Mouse (Mus musculus) liver, embryonic 14.5 days (tissue): Measurements from ENCODE around the gene Pknox1. TPM values are rescaled to one million over a fixed set of nuclear protein-coding genes. Genes with fewer than 3 reads are reported as not detected.
"Not testable (repeated sequence)": the region's sequence is repeated elsewhere in the genome, so short reads cannot be mapped to it uniquely, and the experiment has no call there.

Experiments
- ATAC-seq: fragments of 200-750 bp; cut with Nextera tagmentation; 2 replicates; pipeline ENCODE4 v1.8.0; 2017; ENCODE audit warnings: moderate number of reproducible peaks, mild to moderate bottlenecking, moderate library complexity; ENCODE audit not compliant: insufficient read depth
- DNase-seq, 3 experiments: peaks; one replicate each; pipeline ENCODE4 v3.0.0-alpha.2; 2012 to 2013; ENCODE audit warnings: low read depth in 3 of 3, low spot score in 3 of 3
- H3K27ac ChIP-seq: fragments of 300-500 bp; sonication (generic); 2 replicates; pipeline ENCODE4 v1.5.1; 2014; ENCODE audit warnings: moderate library complexity, mild to moderate bottlenecking, control low read depth, inconsistent platforms
- H3K27me3 ChIP-seq: fragments of 300-500 bp; sonication (generic); 2 replicates; pipeline ENCODE4 v1.6.1; 2014; ENCODE audit warnings: mild to moderate bottlenecking, low read length, moderate library complexity; ENCODE audit not compliant: control insufficient read depth, insufficient read depth
- H3K36me3 ChIP-seq: fragments of 300-500 bp; sonication (generic); replicated peaks from 2 replicates; pipeline ENCODE4 v1.6.1; 2014; ENCODE audit warnings: low read depth; ENCODE audit not compliant: control insufficient read depth, insufficient read depth
- H3K4me1 ChIP-seq, 2 experiments: fragments of 200-500 bp in 1 of 2; fragments of 300-500 bp in 1 of 2; sonication (generic) in 1 of 2; replicated peaks; 2 replicates each; pipeline ENCODE4 v1.6.1; 2012 to 2014; ENCODE audit warnings: antibody characterized with exemption in 1 of 2, inconsistent platforms in 1 of 2, low read length in 1 of 2; ENCODE audit not compliant: control insufficient read depth in 2 of 2, insufficient read depth in 2 of 2
- H3K4me2 ChIP-seq: fragments of 300-500 bp; sonication (generic); 2 replicates; pipeline ENCODE4 v1.6.1; 2014; ENCODE audit warnings: low read depth, mild to moderate bottlenecking, control low read depth, moderate library complexity
- H3K4me3 ChIP-seq, 2 experiments: fragments of 200-500 bp in 1 of 2; fragments of 300-500 bp in 1 of 2; sonication (generic) in 1 of 2; 2 replicates each; pipeline ENCODE4 v1.5.1; 2012 to 2014; ENCODE audit warnings: low read depth in 2 of 2, low read length in 2 of 2, mild to moderate bottlenecking in 2 of 2, control low read depth in 1 of 2, inconsistent platforms in 1 of 2, moderate library complexity in 1 of 2; ENCODE audit not compliant: insufficient read depth in 1 of 2
- H3K9ac ChIP-seq: fragments of 300-500 bp; sonication (generic); replicated peaks from 2 replicates; pipeline ENCODE4 v1.6.1; 2014; ENCODE audit warnings: mild to moderate bottlenecking, control low read depth, moderate library complexity
- H3K9me3 ChIP-seq: fragments of 300-500 bp; sonication (generic); 2 replicates; pipeline ENCODE4 v1.6.1; 2016; ENCODE audit warnings: low read length, mixed read lengths; ENCODE audit not compliant: control insufficient read depth
- CTCF ChIP-seq: IDR thresholded peaks from 2 replicates; pipeline ENCODE4 v1.5.1; 2016; ENCODE audit warnings: antibody characterized with exemption, low read depth, control low read depth
- EP300 ChIP-seq: IDR thresholded peaks from 2 replicates; pipeline ENCODE4 v1.6.1; 2016; ENCODE audit warnings: antibody characterized with exemption, low read depth
- WGBS: fragments of 180-500 bp; shearing (Covaris S2); extraction: QIAGEN DNeasy Blood & Tissue Kit; methylation state at CpG from one replicate; pipeline ENCODE4 v1.1.7; 2014; ENCODE audit not compliant: insufficient replicate concordance; 5-methylcytosine and 5-hydroxymethylcytosine counted together
- polyA plus RNA-seq, 2 experiments: library from polyadenylated mRNA; depleted of rRNA in 1 of 2; stranded (reverse) in 1 of 2; unstranded in 1 of 2; fragments of >200 nt; fragmentation: Nextera tagmentation in 1 of 2; extraction: Ambion mirVana in 1 of 2; gene quantifications; 2 replicates each; pipeline versions ENCODE4 v1.2.1 to v1.2.3; 2012 to 2014

The Pknox1 gene
- polyA plus RNA-seq, 2 experiments: 7.0 to 10.6 TPM

DNA sequence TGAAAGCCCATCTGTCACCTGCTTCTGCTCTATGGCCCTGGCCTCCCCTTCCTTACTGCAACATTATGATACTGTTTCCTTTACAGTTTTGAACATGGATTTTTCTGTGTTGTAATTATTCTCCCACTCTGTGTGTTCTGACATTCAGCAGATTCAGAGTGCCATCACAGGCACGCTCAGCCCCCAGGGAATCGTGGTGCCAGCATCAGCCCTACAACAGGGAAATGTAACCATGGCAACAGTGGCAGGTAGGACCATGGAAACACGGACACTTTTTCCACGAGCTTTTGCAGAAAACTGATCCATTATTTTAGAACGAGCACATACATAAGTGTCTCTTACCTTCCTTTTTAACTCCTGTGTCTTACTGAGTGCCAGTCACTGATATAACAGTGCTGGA is 30.5 kb downstream of the Pknox1 start:
- ATAC-seq (no peak), DNase-seq (no peak)
- Histone ChIP-seq H3K4me2 (no peak overlapping the region), H3K27ac (no peak overlapping the region), H3K9me3 (no peaks in the 10 kb centered on the region), H3K4me1 (peaks cover 0 to 5% of the 10 kb centered on the region in 2 experiments; a peak in 2 of 4 replicates), H3K4me3 (no peak overlapping the region), H3K9ac (no peak overlapping the region), H3K36me3 (no peaks in the 10 kb centered on the region; the same call in none of the 2 replicates), H3K27me3 (no peaks in the 10 kb centered on the region)
- 80% methylated on average over 5 of the region's 5 CpGs for WGBS
- TF ChIP-seq EP300 (no peak), CTCF (no peak)

- DNase-seq: no peak
- H3K4me3 ChIP-seq: no peak overlapping the region
These were observed 33.4 kb downstream of the Pknox1 start for GRCm38 (mm10) chr17:31597957-31598356.

DNA sequence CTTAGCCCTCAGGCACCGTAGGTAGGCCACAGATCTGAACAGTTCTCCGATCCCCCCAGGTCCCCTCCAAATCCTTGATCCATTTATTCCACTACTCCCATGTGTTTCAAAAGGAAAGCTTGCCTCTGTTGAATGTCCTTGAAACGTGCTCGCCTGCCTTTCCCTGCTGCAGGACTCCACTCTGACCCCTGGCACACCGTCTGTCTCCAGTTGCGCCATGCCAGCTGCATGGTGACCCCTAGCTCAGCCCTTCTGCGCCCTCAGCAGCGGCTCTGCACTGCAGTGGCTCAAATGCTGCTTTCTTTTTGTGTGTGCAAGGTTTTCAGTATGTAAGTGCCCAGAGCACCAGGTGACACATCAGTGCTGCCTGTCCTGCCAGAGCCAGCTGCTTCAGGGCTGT is 34.1 kb downstream of the Pknox1 start:
- Histone ChIP-seq H3K9me3 (no peaks in the 10 kb centered on the region), H3K4me3 (no peak overlapping the region), H3K4me1 (peaks cover 0 to 5% of the 10 kb centered on the region in 2 experiments; a peak in 2 of 4 replicates), H3K27me3 (no peaks in the 10 kb centered on the region), H3K4me2 (no peak overlapping the region), H3K36me3 (peaks cover 6% of the 10 kb centered on the region; the same call in 1 of the 2 replicates), H3K9ac (no peak overlapping the region), H3K27ac (no peak overlapping the region)
- no peak for TF ChIP-seq CTCF
- 76% methylated on average over 8 of the region's 8 CpGs for WGBS
- no peak for DNase-seq
- ATAC-seq: no peak

More at GRCm38 (mm10) chr17:31597957-31598356, 33.4 kb downstream of the Pknox1 start:
- H3K9ac ChIP-seq: no peak overlapping the region
- peaks cover 3% of the 10 kb centered on the region; the same call in 1 of the 2 replicates for H3K36me3 ChIP-seq
- 77% methylated on average over 9 of the region's 9 CpGs for WGBS
- H3K27me3 ChIP-seq: no peaks in the 10 kb centered on the region
- peaks cover 0 to 5% of the 10 kb centered on the region in 2 experiments; a peak in 2 of 4 replicates for H3K4me1 ChIP-seq
- H3K9me3 ChIP-seq: no peaks in the 10 kb centered on the region
- TF ChIP-seq CTCF: no peak
- TF ChIP-seq EP300: no peak
- no peak for ATAC-seq
- no peak overlapping the region for H3K27ac ChIP-seq
- H3K4me2 ChIP-seq: no peak overlapping the region

DNA sequence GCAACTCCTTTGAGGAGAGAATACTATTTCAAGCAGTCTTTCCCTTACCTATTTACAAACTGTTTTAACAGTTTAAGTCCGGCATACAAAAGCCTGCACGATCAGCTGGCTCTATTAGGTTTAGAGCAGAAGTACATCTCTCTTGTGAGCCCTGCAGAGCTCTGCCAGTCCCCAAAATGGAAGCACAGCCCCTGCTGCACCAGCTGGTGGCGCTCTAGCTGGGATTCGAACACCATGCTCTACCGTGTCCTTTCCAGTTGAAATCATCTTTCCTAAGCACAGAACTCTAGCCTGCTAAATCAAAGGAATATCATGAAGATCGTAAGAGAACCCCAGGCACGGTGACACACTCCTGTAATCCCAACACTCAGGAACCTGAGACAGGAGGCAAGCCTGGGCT is 41.9 kb downstream of the Pknox1 start:
- WGBS: 73% methylated on average over 7 of the region's 7 CpGs
- Histone ChIP-seq H3K9me3 (no peaks in the 10 kb centered on the region), H3K4me1 (no peaks in the 10 kb centered on the region), H3K36me3 (peaks cover 6% of the 10 kb centered on the region; the same call in 1 of the 2 replicates), H3K27ac (no peak overlapping the region), H3K4me3 (no peak overlapping the region), H3K27me3 (no peaks in the 10 kb centered on the region), H3K9ac (no peak overlapping the region), H3K4me2 (no peak overlapping the region)
- ATAC-seq: no peak
- DNase-seq: no peak
- TF ChIP-seq EP300: no peak
- peak; percentile 44; the same call in 1 of the 2 replicates for TF ChIP-seq CTCF

GRCm38 (mm10) chr17:31607256-31607951 is 42.9 kb downstream of the Pknox1 start:
- peaks cover 6% of the 10 kb centered on the region; the same call in 1 of the 2 replicates for H3K36me3 ChIP-seq
- no peak overlapping the region for H3K9ac ChIP-seq
- no peak for ATAC-seq
- no peaks in the 10 kb centered on the region for H3K4me1 ChIP-seq
- no peak overlapping the region for H3K4me3 ChIP-seq
- TF ChIP-seq EP300 (no peak), CTCF (no peak)
- 72% methylated on average over 8 of the region's 8 CpGs for WGBS
- no peak overlapping the region for H3K27ac ChIP-seq
- no peaks in the 10 kb centered on the region for H3K27me3 ChIP-seq
- H3K4me2 ChIP-seq: no peak overlapping the region
- no peak for DNase-seq
- no peaks in the 10 kb centered on the region for H3K9me3 ChIP-seq

- not testable (repeated sequence) for H3K4me1 ChIP-seq, H3K9me3 ChIP-seq, H3K9ac ChIP-seq, H3K4me2 ChIP-seq, H3K27me3 ChIP-seq, H3K4me3 ChIP-seq, ATAC-seq, H3K27ac ChIP-seq, H3K36me3 ChIP-seq, DNase-seq
- 83% methylated on average over 3 of the region's 3 CpGs for WGBS
These were observed 44.6 kb downstream of the Pknox1 start for GRCm38 (mm10) chr17:31609173-31609572.
